Mouse (Mus musculus) spleen, adult 2 months (tissue): Measurements from ENCODE around the gene Rccd1.

ENCODE experiments used
- CTCF ChIP-seq: fragments of 200-500 bp; IDR thresholded peaks from 2 replicates; pipeline ENCODE4 v1.5.1; 2011; ENCODE audit warnings: mild to moderate bottlenecking, inconsistent platforms; ENCODE audit not compliant: insufficient read depth, insufficient read length, insufficient replicate concordance; ENCODE audit errors: extremely low read depth
- POLR2A ChIP-seq: fragments of 200-500 bp; IDR thresholded peaks from 2 replicates; pipeline ENCODE4 v1.6.1; 2011; ENCODE audit warnings: low read depth, low read length, inconsistent platforms

DNA sequence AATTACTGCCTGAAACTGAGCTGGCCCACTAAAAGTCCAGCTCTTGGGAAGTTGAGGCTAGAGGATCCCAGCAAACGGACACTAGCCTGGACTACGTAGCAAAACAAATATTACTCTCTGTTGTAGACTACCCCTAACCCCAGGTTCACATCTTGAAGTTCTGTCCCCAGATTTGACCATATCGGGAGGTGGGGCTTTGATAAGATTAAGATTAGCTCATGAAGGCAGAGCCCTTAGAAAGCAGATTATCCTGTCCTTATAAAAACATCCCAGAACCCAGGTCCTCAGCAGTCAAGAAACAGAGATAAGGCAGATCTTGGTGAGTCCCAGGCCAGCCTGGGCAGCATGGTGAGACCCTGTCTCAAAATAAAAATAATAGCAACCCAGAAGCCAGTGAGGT lies 47.9 kb upstream of the Rccd1 start:
- TF ChIP-seq POLR2A (no peak), CTCF (no peak)
